Mouse (Mus musculus) ES-Bruce4 (cell line): Measurements from ENCODE around the gene Ubfd1. TPM values are rescaled to one million over a fixed set of nuclear protein-coding genes. Genes with fewer than 3 reads are reported as not detected.

ENCODE experiments used
- H3K27ac ChIP-seq: 2 replicates; pipeline ENCODE4 v1.5.1; 2012; ENCODE audit warnings: low read length, inconsistent platforms; ENCODE audit not compliant: insufficient read depth
- H3K27me3 ChIP-seq: 2 replicates; pipeline ENCODE4 v1.6.1; 2012; ENCODE audit warnings: mild to moderate bottlenecking, low read length, inconsistent platforms; ENCODE audit not compliant: control insufficient read depth, poor library complexity, insufficient read depth, severe bottlenecking
- H3K36me3 ChIP-seq: 2 replicates; pipeline ENCODE4 v1.6.1; 2012; ENCODE audit warnings: inconsistent platforms, mild to moderate bottlenecking, low read length, moderate library complexity; ENCODE audit not compliant: control insufficient read depth, poor library complexity, insufficient read depth, severe bottlenecking
- H3K4me1 ChIP-seq: one replicate; pipeline ENCODE4 v1.8.1; 2011; ENCODE audit warnings: low read length; ENCODE audit not compliant: control insufficient read depth, insufficient read depth
- H3K4me3 ChIP-seq: 2 replicates; pipeline ENCODE4 v1.5.1; 2011; ENCODE audit warnings: low read depth, mild to moderate bottlenecking, low read length
- H3K9ac ChIP-seq: 2 replicates; pipeline ENCODE4 v1.6.1; 2012; ENCODE audit warnings: low read depth, mild to moderate bottlenecking, inconsistent platforms; ENCODE audit not compliant: poor library complexity, severe bottlenecking
- H3K9me3 ChIP-seq: replicated peaks from 2 replicates; pipeline ENCODE4 v1.6.1; 2012; ENCODE audit warnings: mild to moderate bottlenecking, low read length, inconsistent platforms; ENCODE audit not compliant: control insufficient read depth, poor library complexity, insufficient read depth, severe bottlenecking
- CTCF ChIP-seq: IDR thresholded peaks from one replicate; pipeline ENCODE4 v1.8.1; 2011; ENCODE audit warnings: low read depth, low read length
- EP300 ChIP-seq: IDR thresholded peaks from 2 replicates; pipeline ENCODE4 v1.6.1; 2011; ENCODE audit warnings: low read depth, low read length; ENCODE audit not compliant: insufficient read depth
- POLR2A ChIP-seq: IDR thresholded peaks from one replicate; pipeline ENCODE4 v1.8.1; 2011; ENCODE audit warnings: low read length; ENCODE audit not compliant: insufficient read depth
- polyA plus RNA-seq: library from polyadenylated mRNA; stranded (reverse); fragments of >200 nt; gene quantifications from 2 replicates; pipeline ENCODE4 v1.2.4, GENCODE M21; 2011; ENCODE audit warnings: low read depth; ENCODE audit not compliant: missing spikeins, insufficient read depth, insufficient read length

Gene Ubfd1
- polyA plus RNA-seq, 1 experiment, result 75.4 TPM

- H3K4me3 ChIP-seq, result no peak overlapping the region
- no peaks in the 10 kb centered on the region for H3K9me3 ChIP-seq
- H3K27ac ChIP-seq, result no peak overlapping the region
- no peaks in the 10 kb centered on the region for H3K4me1 ChIP-seq
- peaks cover 31% of the 10 kb centered on the region for H3K36me3 ChIP-seq
- no peaks in the 10 kb centered on the region for H3K27me3 ChIP-seq
- no peak overlapping the region for H3K9ac ChIP-seq
- TF ChIP-seq EP300 (no peak), POLR2A (no peak), CTCF (no peak)
These were observed 18.8 kb upstream of the Ubfd1 start for GRCm38 (mm10) chr7:122048191-122048590.

- Histone ChIP-seq H3K36me3 (peaks cover 49% of the 10 kb centered on the region), H3K27ac (peak overlapping the region; percentile 65), H3K4me1 (no peaks in the 10 kb centered on the region), H3K27me3 (no peaks in the 10 kb centered on the region), H3K9ac (0 out of 2 replicates have a peak overlapping the region, but pooled peaks have one; percentile 40), H3K9me3 (no peaks in the 10 kb centered on the region), H3K4me3 (no peak overlapping the region)
- TF ChIP-seq EP300 (no peak), CTCF (no peak), POLR2A (no peak)
These were observed 16.1 kb upstream of the Ubfd1 start for GRCm38 (mm10) chr7:122050834-122051233.

GRCm38 (mm10) chr7:122056633-122057032 lies 10.3 kb upstream of the Ubfd1 start:
- Histone ChIP-seq H3K4me3 (no peak overlapping the region), H3K27ac (no peak overlapping the region), H3K9me3 (no peaks in the 10 kb centered on the region), H3K36me3 (peaks cover 27% of the 10 kb centered on the region), H3K9ac (no peak overlapping the region), H3K27me3 (no peaks in the 10 kb centered on the region), H3K4me1 (no peaks in the 10 kb centered on the region)
- TF ChIP-seq EP300 (no peak), CTCF (no peak), POLR2A (no peak)

GRCm38 (mm10) chr7:122065656-122066055 lies 1.3 kb upstream of the Ubfd1 start:
- Histone ChIP-seq H3K27ac (peak overlapping the region; percentile 49), H3K9ac (peak overlapping the region; percentile 84), H3K9me3 (no peaks in the 10 kb centered on the region), H3K36me3 (peaks cover 26% of the 10 kb centered on the region), H3K27me3 (no peaks in the 10 kb centered on the region), H3K4me3 (no peak overlapping the region), H3K4me1 (no peaks in the 10 kb centered on the region)
- no peak for TF ChIP-seq EP300

GRCm38 (mm10) chr7:122066102-122066944 lies 652 bp upstream of the Ubfd1 start:
- no peak for TF ChIP-seq CTCF
- TF ChIP-seq POLR2A, result no peak
- Histone ChIP-seq H3K27me3 (no peaks in the 10 kb centered on the region), H3K36me3 (peaks cover 30% of the 10 kb centered on the region), H3K9me3 (no peaks in the 10 kb centered on the region), H3K4me3 (peak overlapping the region; percentile 78), H3K27ac (peak overlapping the region; percentile 85), H3K9ac (peak overlapping the region; percentile 84), H3K4me1 (no peaks in the 10 kb centered on the region)
